Mouse (Mus musculus) brain, embryonic 14.5 days (tissue): ENCODE data around the gene Cenps.

ENCODE experiments used
- CTCF ChIP-seq: fragments of 200-500 bp; IDR thresholded peaks from 2 replicates; pipeline ENCODE4 v1.5.1; 2012; ENCODE audit warnings: inconsistent platforms, mild to moderate bottlenecking, moderate library complexity, borderline replicate concordance; ENCODE audit not compliant: insufficient read depth, insufficient read length; ENCODE audit errors: extremely low read depth
- POLR2A ChIP-seq: fragments of 200-500 bp; IDR thresholded peaks from 2 replicates; pipeline ENCODE4 v1.6.1; 2012; ENCODE audit warnings: mild to moderate bottlenecking, inconsistent platforms, borderline replicate concordance; ENCODE audit not compliant: poor library complexity, insufficient read depth, insufficient read length, severe bottlenecking; ENCODE audit errors: extremely low read depth

DNA sequence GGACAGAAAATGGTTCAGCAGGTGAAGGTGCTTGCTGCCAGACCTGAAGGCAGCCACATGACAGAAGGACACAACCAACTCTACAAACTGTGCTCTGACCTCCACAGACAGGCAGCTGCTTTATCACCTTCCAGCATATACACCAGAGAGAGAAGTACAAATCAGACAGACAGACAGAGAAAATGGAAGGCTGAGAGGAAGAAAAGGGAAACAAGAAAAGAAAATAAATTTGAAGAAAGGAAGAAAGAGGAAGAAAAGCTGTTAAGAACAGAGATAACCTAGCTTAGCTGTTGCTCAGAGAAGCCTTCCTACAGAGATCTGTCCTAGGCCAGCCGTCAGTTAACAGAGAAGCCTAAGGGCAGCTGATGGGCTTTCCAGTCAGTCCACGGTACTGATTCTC is 21.8 kb upstream of the Cenps start:
- TF ChIP-seq POLR2A (no peak), CTCF (no peak)
